Mouse (Mus musculus) left cerebral cortex, postnatal 14 days (tissue): Measurements from ENCODE around the gene Slc7a10. TPM values are rescaled to one million over a fixed set of nuclear protein-coding genes. Genes with fewer than 3 reads are reported as not detected.

Source experiments
- DNase-seq, 2 experiments: peaks; one replicate each; pipeline ENCODE4 v3.0.0; 2021 to 2022; ENCODE audit warnings: low spot score in 2 of 2, mixed read lengths in 1 of 2
- intact Hi-C: fragments of 180-260 bp; cut with DNase I; formaldehyde crosslinking; loops from one replicate; pipeline ENCODE4 v1.15.1; 2025
- long read RNA-seq, 2 experiments: library from polyadenylated mRNA; stranded (forward); transcript quantifications; one replicate each; pipeline ENCODE4 v2.0.0; 2021
- total RNA-seq, 2 experiments: library from RNA; stranded (reverse); gene quantifications; 2 replicates each; pipeline ENCODE4 v1.2.3; 2021

Gene Slc7a10
- 10 to 100 TPM; 45.4 to 48.0 TPM for total RNA-seq
- long read RNA-seq, experiment 1, transcript Slc7a10-201 (11 exons, 1,953 nt): major isoform, 74 of 105 reads
- long read RNA-seq, experiment 1, partial matches to known transcripts: 13 of 105 reads
- long read RNA-seq, experiment 1, other reads (novel, unspliced or antisense): 18 of 105 reads
- long read RNA-seq, experiment 2, transcript Slc7a10-201 (11 exons, 1,953 nt): major isoform, 79 of 108 reads
- long read RNA-seq, experiment 2, partial matches to known transcripts: 17 of 108 reads
- long read RNA-seq, experiment 2, other reads (novel, unspliced or antisense): 12 of 108 reads

- DNase-seq: no peak
- intact Hi-C loops: no loop called here
These were observed at the start of gene Slc7a10 for GRCm38 (mm10) chr7:35185889-35186569. TSS of gene Slc7a10 (plus strand) at chr7:35186385.

- no peak for DNase-seq
- intact Hi-C loops: no loop called here
These were observed 48.7 kb upstream of the Slc7a10 start for GRCm38 (mm10) chr7:35137524-35137923.

GRCm38 (mm10) chr7:35138481-35138880 lies 47.7 kb upstream of the Slc7a10 start:
- intact Hi-C loops: no loop called here

GRCm38 (mm10) chr7:35139880-35140279 lies 46.3 kb upstream of the Slc7a10 start:
- intact Hi-C loops: no loop called here
- DNase-seq: no peak

More at GRCm38 (mm10) chr7:35138481-35138880, 47.7 kb upstream of the Slc7a10 start:
- no peak for DNase-seq

- intact Hi-C loops: no loop called here
- DNase-seq: no peak
These were observed 44.7 kb upstream of the Slc7a10 start for GRCm38 (mm10) chr7:35141519-35141918.

- intact Hi-C loops: no loop called here
- no peak for DNase-seq
These were observed 43.7 kb upstream of the Slc7a10 start for GRCm38 (mm10) chr7:35142522-35142921.

GRCm38 (mm10) chr7:35143864-35144618 lies 42.1 kb upstream of the Slc7a10 start:
- DNase-seq: no peak
- intact Hi-C loops: no loop called here

- intact Hi-C loops: no loop called here
- no peak for DNase-seq
These were observed 41.1 kb upstream of the Slc7a10 start for GRCm38 (mm10) chr7:35145068-35145467.

- intact Hi-C loops: no loop called here
- no peak for DNase-seq
These were observed 39.9 kb upstream of the Slc7a10 start for GRCm38 (mm10) chr7:35146269-35146668.

- intact Hi-C loops: no loop called here
- no peak for DNase-seq
These were observed 36.4 kb upstream of the Slc7a10 start for GRCm38 (mm10) chr7:35149616-35150433.

- intact Hi-C loops: no loop called here
- no peak for DNase-seq
These were observed 35.3 kb upstream of the Slc7a10 start for GRCm38 (mm10) chr7:35150860-35151259.

- intact Hi-C loops: no loop called here
- DNase-seq: no peak
These were observed 31.7 kb upstream of the Slc7a10 start for GRCm38 (mm10) chr7:35154449-35154848.

- intact Hi-C loops: no loop called here
- DNase-seq: no peak
These were observed 29.4 kb upstream of the Slc7a10 start for GRCm38 (mm10) chr7:35156561-35157477.

GRCm38 (mm10) chr7:35157512-35157911 lies 28.7 kb upstream of the Slc7a10 start:
- no peak for DNase-seq
- intact Hi-C loops: no loop called here

- intact Hi-C loops: no loop called here
These were observed 23.7 kb upstream of the Slc7a10 start for GRCm38 (mm10) chr7:35162443-35162842.

GRCm38 (mm10) chr7:35163600-35163999 lies 22.6 kb upstream of the Slc7a10 start:
- no peak for DNase-seq
- intact Hi-C loops: no loop called here

More at GRCm38 (mm10) chr7:35162443-35162842, 23.7 kb upstream of the Slc7a10 start:
- DNase-seq: no peak

GRCm38 (mm10) chr7:35164131-35164530 lies 22.1 kb upstream of the Slc7a10 start:
- no peak for DNase-seq
- intact Hi-C loops: no loop called here

GRCm38 (mm10) chr7:35166988-35167387 lies 19.2 kb upstream of the Slc7a10 start:
- intact Hi-C loops: loop anchor here (5.0 kb wide), 1 partner anchor 760 kb away; no protein-coding TSS in a partner anchor
- DNase-seq: no peak
